Mouse (Mus musculus) liver, embryonic 16.5 days (tissue): ENCODE measurements around the gene A630095N17Rik. TPM values are rescaled to one million over a fixed set of nuclear protein-coding genes. Genes with fewer than 3 reads are reported as not detected.
A peak's percentile ranks its signal among the peaks of the same experiment; 100 is the strongest.

Experiments
- ATAC-seq: fragments of 200-750 bp; cut with Nextera tagmentation; 2 replicates; pipeline ENCODE4 v1.8.0; 2017; ENCODE audit warnings: low read depth, mild to moderate bottlenecking, moderate number of reproducible peaks, moderate library complexity
- H3K27ac ChIP-seq: fragments of 300-500 bp; sonication (generic); 2 replicates; pipeline ENCODE4 v1.5.1; 2014; ENCODE audit warnings: mild to moderate bottlenecking, low read length
- H3K27me3 ChIP-seq: fragments of 300-500 bp; sonication (generic); 2 replicates; pipeline ENCODE4 v1.6.1; 2014; ENCODE audit warnings: low read depth, low read length, mixed read lengths; ENCODE audit not compliant: control insufficient read depth, insufficient read depth
- H3K36me3 ChIP-seq: fragments of 300-500 bp; sonication (generic); 2 replicates; pipeline ENCODE4 v1.6.1; 2014; ENCODE audit warnings: mild to moderate bottlenecking; ENCODE audit not compliant: control insufficient read depth, insufficient read depth
- H3K4me1 ChIP-seq: fragments of 300-500 bp; sonication (generic); 2 replicates; pipeline ENCODE4 v1.6.1; 2014; ENCODE audit warnings: low read depth, low read length, mixed read lengths; ENCODE audit not compliant: control insufficient read depth
- H3K4me2 ChIP-seq: fragments of 300-500 bp; sonication (generic); 2 replicates; pipeline ENCODE4 v1.6.1; 2014; ENCODE audit warnings: low read depth, low read length, mixed read lengths
- H3K4me3 ChIP-seq: fragments of 300-500 bp; sonication (generic); 2 replicates; pipeline ENCODE4 v1.5.1; 2014; ENCODE audit warnings: low read depth, mild to moderate bottlenecking, low read length
- H3K9ac ChIP-seq: fragments of 300-500 bp; sonication (generic); 2 replicates; pipeline ENCODE4 v1.6.1; 2014; ENCODE audit warnings: low read depth, low read length
- H3K9me3 ChIP-seq: fragments of 300-500 bp; sonication (generic); replicated peaks from 2 replicates; pipeline ENCODE4 v1.6.1; 2016; ENCODE audit warnings: low read length; ENCODE audit not compliant: control insufficient read depth
- WGBS: fragments of 180-500 bp; shearing (Covaris S2); extraction: QIAGEN DNeasy Blood & Tissue Kit; methylation state at CpG from one replicate; pipeline ENCODE4 v1.1.7; 2014; ENCODE audit not compliant: insufficient replicate concordance; 5-methylcytosine and 5-hydroxymethylcytosine counted together
- polyA plus RNA-seq: library from polyadenylated mRNA; unstranded; fragments of >200 nt; fragmentation: Nextera tagmentation; extraction: Ambion mirVana; gene quantifications from 2 replicates; pipeline ENCODE4 v1.2.1, GENCODE M21; 2015

A630095N17Rik gene
- polyA plus RNA-seq, 1 experiment from 2014 or later = not detected

DNA sequence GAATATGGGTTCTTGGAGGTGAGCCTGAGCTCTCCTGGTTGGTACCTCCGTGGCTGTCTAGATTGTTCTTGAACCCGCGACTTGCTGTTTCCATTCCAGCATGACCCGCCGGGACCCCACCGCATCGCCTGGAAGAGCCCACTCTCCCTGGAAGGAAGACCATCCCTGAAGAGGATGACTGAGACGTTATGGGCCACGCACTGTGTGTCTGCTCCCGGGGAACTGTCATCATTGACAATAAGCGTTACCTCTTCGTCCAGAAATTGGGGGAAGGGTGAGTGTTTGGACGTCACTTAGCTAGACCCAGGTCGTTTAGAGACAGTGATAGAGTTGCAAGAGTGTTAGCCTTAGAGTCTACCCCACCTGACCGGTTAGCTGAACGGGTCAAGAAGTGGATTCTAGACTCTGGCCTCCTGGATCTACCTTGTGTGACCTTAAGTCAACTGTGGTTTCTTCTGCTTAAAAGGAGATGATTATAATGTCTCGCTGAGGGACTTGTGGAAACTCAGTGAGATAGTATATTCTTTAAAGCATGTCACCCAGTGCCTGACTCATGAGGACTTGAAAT, 20.7 kb downstream of the A630095N17Rik start:
- H3K27ac ChIP-seq = peak overlapping the region; percentile 97
- H3K4me1 ChIP-seq = peaks cover 71% of the 10 kb centered on the region
- no peaks in the 10 kb centered on the region for H3K27me3 ChIP-seq
- H3K36me3 ChIP-seq = peaks cover 35% of the 10 kb centered on the region
- H3K4me3 ChIP-seq = peak overlapping the region; percentile 97
- no peak for ATAC-seq
- WGBS = 6% methylated on average over 17 of the region's 17 CpGs
- no peaks in the 10 kb centered on the region for H3K9me3 ChIP-seq
- H3K9ac ChIP-seq = peak overlapping the region; percentile 94
- peak overlapping the region; percentile 97 for H3K4me2 ChIP-seq

DNA sequence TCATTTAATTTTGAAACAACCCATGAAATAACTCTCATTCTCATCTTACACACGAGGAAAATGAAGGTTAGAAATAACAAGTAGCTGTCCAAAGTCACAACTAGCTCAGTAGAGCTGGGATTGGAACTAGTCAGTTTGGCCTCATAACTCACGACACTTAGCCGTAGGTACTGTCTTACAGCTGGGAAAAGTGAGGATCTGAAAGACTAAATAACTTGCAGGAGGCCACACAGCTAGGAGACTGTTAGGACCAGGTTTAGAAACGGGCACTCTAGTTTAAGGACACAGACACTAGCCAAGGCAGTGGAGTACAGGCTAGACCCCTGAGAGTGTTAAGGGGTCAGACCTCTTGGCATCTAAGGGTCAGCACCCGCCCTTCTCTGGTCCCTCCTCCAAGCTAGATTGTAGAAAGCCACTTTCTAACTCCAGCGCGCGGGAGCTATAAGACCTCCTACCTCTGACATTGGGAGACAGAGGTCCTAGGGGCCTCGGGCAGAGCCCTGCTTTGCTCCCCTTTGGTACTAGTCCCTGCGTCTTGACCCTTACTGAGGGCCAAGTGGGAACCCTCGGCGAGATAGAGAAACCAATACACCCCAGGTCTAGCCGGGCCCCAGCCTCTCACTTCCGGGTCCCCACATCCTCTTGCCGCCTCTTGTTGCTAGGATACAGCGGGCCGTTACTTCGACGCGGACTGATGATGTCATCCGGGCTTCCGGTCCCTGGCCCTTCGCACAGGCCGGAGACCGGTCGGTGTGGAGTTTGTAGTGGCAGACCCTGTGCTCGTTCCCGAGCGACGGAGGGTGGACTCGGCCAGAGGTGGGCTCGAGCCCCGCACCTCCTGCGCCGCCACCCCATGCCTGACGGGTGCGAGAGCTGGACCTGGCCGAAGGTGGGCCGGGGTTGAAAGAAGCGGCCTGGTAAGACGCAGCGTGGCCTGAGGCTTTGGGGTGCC, 21.5 kb downstream of the A630095N17Rik start, which contains the start of the genes Glb1l and Stk16:
Gene Glb1l (minus strand): TSS at position 678 of the 952 bp plus-strand sequence.
Gene Stk16 (plus strand): TSS at position 703 of the 952 bp plus-strand sequence.
- Histone ChIP-seq H3K4me1 (peaks cover 63% of the 10 kb centered on the region), H3K9me3 (no peaks in the 10 kb centered on the region), H3K27me3 (no peaks in the 10 kb centered on the region), H3K4me2 (peak within 1 kb of the TSS; percentile 97), H3K4me3 (peak within 1 kb of the TSS; percentile 97), H3K27ac (peak within 1 kb of the TSS; percentile 97), H3K36me3 (peaks cover 27% of the 10 kb centered on the region), H3K9ac (peak within 1 kb of the TSS; percentile 94)
- WGBS = 5% methylated on average over 42 of the region's 42 CpGs
- peak; percentile 92 for ATAC-seq

- peaks cover 50% of the 10 kb centered on the region for H3K4me1 ChIP-seq
- WGBS = 10% methylated on average over 34 of the region's 34 CpGs
- H3K9me3 ChIP-seq = no peaks in the 10 kb centered on the region
- peaks cover 14% of the 10 kb centered on the region for H3K36me3 ChIP-seq
- ATAC-seq = no peak
- peak overlapping the region; percentile 59 for H3K4me3 ChIP-seq
- H3K4me2 ChIP-seq = peak overlapping the region; percentile 97
- no peaks in the 10 kb centered on the region for H3K27me3 ChIP-seq
- H3K27ac ChIP-seq = peak overlapping the region; percentile 22; the same call in 1 of the 2 replicates
- peak overlapping the region; percentile 94 for H3K9ac ChIP-seq
These were observed 22.8 kb downstream of the A630095N17Rik start for GRCm38 (mm10) chr1:75208967-75209678.

DNA sequence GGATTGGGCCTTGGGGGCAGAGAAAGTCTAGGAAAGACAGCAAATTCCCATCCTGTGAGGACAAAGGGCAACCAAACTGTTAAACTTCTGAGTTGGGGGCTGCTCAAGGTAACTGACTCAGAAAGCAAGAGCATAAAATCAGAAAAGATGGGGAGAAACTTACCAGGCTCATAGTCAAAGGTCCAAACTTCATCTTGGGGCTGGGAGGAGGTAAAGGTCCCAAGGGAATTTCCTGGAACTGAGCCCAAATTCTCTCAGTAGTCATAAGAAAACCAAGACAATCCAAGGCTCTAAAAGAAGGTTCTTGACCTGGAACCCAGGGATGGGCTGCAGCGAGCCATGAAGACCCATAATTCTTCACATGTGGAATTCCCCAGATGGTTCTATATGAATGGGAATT, 30.7 kb downstream of the A630095N17Rik start:
- no peak for ATAC-seq
- Histone ChIP-seq H3K4me3 (no peak overlapping the region), H3K27ac (no peak overlapping the region), H3K4me1 (no peaks in the 10 kb centered on the region), H3K9ac (no peak overlapping the region), H3K4me2 (no peak overlapping the region), H3K36me3 (peaks cover 14% of the 10 kb centered on the region), H3K27me3 (no peaks in the 10 kb centered on the region), H3K9me3 (no peaks in the 10 kb centered on the region)
- 73% methylated on average over 1 of the region's 1 CpGs for WGBS

DNA sequence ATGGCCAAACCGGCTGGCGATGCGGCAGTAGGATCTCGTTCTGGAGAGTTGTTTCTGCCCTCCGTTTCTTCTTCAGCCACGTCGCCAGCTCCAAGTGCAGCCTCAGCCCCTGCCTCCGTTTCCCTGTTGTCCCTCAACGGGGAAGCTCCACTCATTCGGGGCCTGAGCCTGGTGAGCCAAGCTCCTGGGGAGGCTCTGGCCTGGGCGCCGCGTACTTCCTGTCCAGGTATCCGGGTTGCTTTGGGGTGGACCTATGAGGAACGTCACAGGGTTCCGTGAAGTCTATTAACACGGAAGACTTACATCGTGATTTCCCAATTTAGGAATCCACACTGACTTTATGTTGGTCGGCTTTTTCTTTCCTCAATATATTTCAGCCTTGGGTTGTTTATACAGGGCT, 39.5 kb downstream of the A630095N17Rik start:
- WGBS = 0% methylated on average over 19 of the region's 19 CpGs
- Histone ChIP-seq H3K4me3 (peak overlapping the region; percentile 94), H3K4me2 (peak overlapping the region; percentile 91), H3K36me3 (peaks cover 14% of the 10 kb centered on the region), H3K9ac (peak overlapping the region; percentile 88), H3K27me3 (no peaks in the 10 kb centered on the region), H3K4me1 (peaks cover 35% of the 10 kb centered on the region), H3K9me3 (no peaks in the 10 kb centered on the region), H3K27ac (peak overlapping the region; percentile 98)
- ATAC-seq = peak; percentile 39

- H3K4me3 ChIP-seq = peak within 1 kb of the TSS; percentile 94
- peak; percentile 98 for ATAC-seq
- H3K4me1 ChIP-seq = peaks cover 35% of the 10 kb centered on the region
- H3K27me3 ChIP-seq = no peaks in the 10 kb centered on the region
- no peaks in the 10 kb centered on the region for H3K9me3 ChIP-seq
- WGBS = under 1% methylated on average over 46 of the region's 56 CpGs
- H3K36me3 ChIP-seq = peaks cover 20% of the 10 kb centered on the region
- peak within 1 kb of the TSS; percentile 91 for H3K4me2 ChIP-seq
- H3K27ac ChIP-seq = peak within 1 kb of the TSS; percentile 98
- H3K9ac ChIP-seq = peak within 1 kb of the TSS; percentile 98
These were observed 40.1 kb downstream of the A630095N17Rik start, which contains the start of the genes Ankzf1 and Atg9a for GRCm38 (mm10) chr1:75191622-75192402. Ankzf1 (plus strand) TSS chr1:75192151. Atg9a (minus strand) TSS chr1:75192196.

DNA sequence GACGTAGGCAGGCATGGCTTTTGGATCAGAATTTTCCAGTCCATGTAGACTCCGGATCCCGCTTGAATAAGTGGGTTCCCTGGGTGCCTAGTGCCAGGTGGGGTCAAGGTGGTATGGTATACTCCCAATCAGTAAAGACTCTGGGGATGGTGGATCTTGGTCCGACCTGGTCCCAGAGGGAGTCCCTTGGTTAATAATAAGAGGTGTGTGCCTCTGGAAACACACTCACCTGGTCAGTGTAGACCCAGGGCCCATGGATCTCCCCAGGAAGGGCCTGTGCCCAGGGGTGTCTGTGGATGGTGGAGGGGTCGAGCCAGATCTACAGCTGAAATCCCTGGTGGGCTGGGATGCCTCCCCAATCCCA, 40.7 kb downstream of the A630095N17Rik start:
- peak overlapping the region; percentile 94 for H3K4me3 ChIP-seq
- no peaks in the 10 kb centered on the region for H3K9me3 ChIP-seq
- H3K27ac ChIP-seq = peak overlapping the region; percentile 94
- peaks cover 35% of the 10 kb centered on the region for H3K4me1 ChIP-seq
- peak overlapping the region; percentile 98 for H3K9ac ChIP-seq
- peak overlapping the region; percentile 81 for H3K4me2 ChIP-seq
- peaks cover 23% of the 10 kb centered on the region for H3K36me3 ChIP-seq
- WGBS = 35% methylated on average over 5 of the region's 5 CpGs
- peak; percentile 0; the same call in 1 of the 2 replicates for ATAC-seq
- no peaks in the 10 kb centered on the region for H3K27me3 ChIP-seq

- peak overlapping the region; percentile 94 for H3K27ac ChIP-seq
- H3K4me1 ChIP-seq = peaks cover 35% of the 10 kb centered on the region
These were observed 41.3 kb downstream of the A630095N17Rik start for GRCm38 (mm10) chr1:75190577-75190976.

More at GRCm38 (mm10) chr1:75190577-75190976, 41.3 kb downstream of the A630095N17Rik start:
- Histone ChIP-seq H3K4me2 (peak overlapping the region; percentile 81), H3K36me3 (peaks cover 24% of the 10 kb centered on the region), H3K27me3 (no peaks in the 10 kb centered on the region), H3K9ac (peak overlapping the region; percentile 98), H3K4me3 (peak overlapping the region; percentile 94), H3K9me3 (no peaks in the 10 kb centered on the region)
- ATAC-seq = 0 out of 2 replicates have a peak, but pooled peaks have one; percentile 4
- 18% methylated on average over 2 of the region's 2 CpGs for WGBS
